Mouse (Mus musculus): ENCODE measurements around the gene Epha5. TPM values are rescaled to one million over a fixed set of nuclear protein-coding genes. Genes with fewer than 3 reads are reported as not detected.

The Epha5 gene
- polyA plus RNA-seq, 1 experiment from 2014 or later, result 1.0 TPM

GRCm38 (mm10) chr5:84142138-84142537, 275.0 kb downstream of the Epha5 start:
- Histone ChIP-seq H3K4me1 (replicated peaks) (no peaks in the 10 kb centered on the region), H3K27ac (ENCODE audit: poor library complexity, severe bottlenecking) (no peak overlapping the region), H3K27me3 (replicated peaks) (no peaks in the 10 kb centered on the region), H3K4me3 (no peak overlapping the region), H3K36me3 (no peaks in the 10 kb centered on the region), H3K4me2 (no peak overlapping the region), H3K9ac (no peak overlapping the region), H3K9me3 (replicated peaks) (no peaks in the 10 kb centered on the region)
- WGBS, result 45% methylated on average over 4 of the region's 4 CpGs
- ATAC-seq (ENCODE audit: insufficient number of reproducible peaks, low FRiP score), result no peak

DNA sequence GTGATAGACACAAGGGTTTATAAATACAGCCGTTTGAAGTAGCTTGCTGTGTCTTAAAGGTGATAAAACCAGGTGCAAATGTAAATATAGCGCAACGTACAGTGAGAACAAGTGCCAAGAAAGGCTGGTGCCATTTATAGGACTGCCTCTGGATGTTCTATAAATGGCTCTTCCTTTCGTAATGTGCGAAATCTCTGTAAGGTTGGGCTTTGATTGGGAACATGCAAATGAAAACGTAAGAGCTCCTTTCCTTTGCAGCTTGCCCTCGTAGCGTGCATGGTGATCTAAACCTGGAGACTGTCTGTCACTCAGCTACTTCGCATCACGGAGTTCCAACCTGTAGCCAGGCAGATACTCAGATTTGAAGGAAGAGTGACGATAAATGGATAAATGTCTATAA, 321.2 kb downstream of the Epha5 start:
- H3K9ac ChIP-seq, result no peak overlapping the region
- H3K9me3 ChIP-seq (replicated peaks), result no peaks in the 10 kb centered on the region
- no peak overlapping the region; the same call in 1 of the 2 replicates for H3K4me3 ChIP-seq
- H3K4me1 ChIP-seq (replicated peaks), result no peaks in the 10 kb centered on the region
- peak overlapping the region; percentile 48 for H3K4me2 ChIP-seq
- ATAC-seq (ENCODE audit: insufficient number of reproducible peaks, low FRiP score), result no peak
- no peaks in the 10 kb centered on the region for H3K27me3 ChIP-seq (replicated peaks)
- no peak overlapping the region for H3K27ac ChIP-seq (ENCODE audit: poor library complexity, severe bottlenecking)
- H3K36me3 ChIP-seq, result no peaks in the 10 kb centered on the region
- 53% methylated on average over 11 of the region's 11 CpGs for WGBS

DNA sequence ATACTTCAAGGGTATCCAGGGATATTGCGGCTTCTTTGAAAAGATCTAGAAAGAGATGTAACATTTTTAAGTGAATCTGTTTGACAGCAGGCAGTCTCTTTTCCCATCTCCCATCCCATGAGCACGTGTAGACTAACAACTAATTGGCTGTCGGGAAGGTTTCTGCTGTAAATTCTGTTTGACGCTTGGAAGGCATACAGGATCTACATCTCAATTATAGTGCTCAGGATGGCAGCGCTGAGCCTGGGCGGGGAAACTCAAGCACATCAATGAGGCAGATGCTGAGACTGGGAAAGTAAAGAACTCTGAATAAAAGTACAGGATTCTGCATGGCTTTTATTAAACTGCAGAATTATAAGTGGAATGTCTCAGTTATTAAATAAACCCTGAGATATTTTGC, 335.9 kb downstream of the Epha5 start:
- H3K27ac ChIP-seq (ENCODE audit: poor library complexity, severe bottlenecking), result no peak overlapping the region
- H3K4me3 ChIP-seq, result no peak overlapping the region
- no peaks in the 10 kb centered on the region for H3K36me3 ChIP-seq
- no peak overlapping the region for H3K9ac ChIP-seq
- no peak overlapping the region for H3K4me2 ChIP-seq
- H3K9me3 ChIP-seq (replicated peaks), result no peaks in the 10 kb centered on the region
- no peak for ATAC-seq (ENCODE audit: insufficient number of reproducible peaks, low FRiP score)
- no peaks in the 10 kb centered on the region for H3K27me3 ChIP-seq (replicated peaks)
- WGBS, result 67% methylated on average over 6 of the region's 6 CpGs
- H3K4me1 ChIP-seq (replicated peaks), result no peaks in the 10 kb centered on the region

- 79% methylated on average over 7 of the region's 7 CpGs for WGBS
Measured at GRCm38 (mm10) chr5:84070976-84071375, 346.2 kb downstream of the Epha5 start.

GRCm38 (mm10) chr5:84053880-84054279, 363.3 kb downstream of the Epha5 start:
- Histone ChIP-seq H3K27ac (ENCODE audit: poor library complexity, severe bottlenecking) (no peak overlapping the region), H3K9ac (no peak overlapping the region), H3K9me3 (replicated peaks) (no peaks in the 10 kb centered on the region), H3K27me3 (replicated peaks) (no peaks in the 10 kb centered on the region), H3K4me3 (no peak overlapping the region), H3K4me2 (no peak overlapping the region), H3K36me3 (no peaks in the 10 kb centered on the region), H3K4me1 (replicated peaks) (no peaks in the 10 kb centered on the region)
- no peak for ATAC-seq (ENCODE audit: insufficient number of reproducible peaks, low FRiP score)
- WGBS, result 75% methylated on average over 2 of the region's 2 CpGs

More at GRCm38 (mm10) chr5:84070976-84071375, 346.2 kb downstream of the Epha5 start:
- no peak for ATAC-seq (ENCODE audit: insufficient number of reproducible peaks, low FRiP score)
- H3K27me3 ChIP-seq (replicated peaks), result no peaks in the 10 kb centered on the region
- no peak overlapping the region for H3K4me3 ChIP-seq
- no peaks in the 10 kb centered on the region for H3K4me1 ChIP-seq (replicated peaks)
- H3K4me2 ChIP-seq, result no peak overlapping the region
- no peak overlapping the region for H3K9ac ChIP-seq
- H3K9me3 ChIP-seq (replicated peaks), result no peaks in the 10 kb centered on the region
- no peaks in the 10 kb centered on the region for H3K36me3 ChIP-seq
- no peak overlapping the region for H3K27ac ChIP-seq (ENCODE audit: poor library complexity, severe bottlenecking)

- Histone ChIP-seq H3K36me3 (no peaks in the 10 kb centered on the region), H3K27ac (ENCODE audit: poor library complexity, severe bottlenecking) (no peak overlapping the region)
Measured at GRCm38 (mm10) chr5:84037250-84037963, 379.8 kb downstream of the Epha5 start.

More at GRCm38 (mm10) chr5:84037250-84037963, 379.8 kb downstream of the Epha5 start:
- H3K4me3 ChIP-seq, result no peak overlapping the region
- no peaks in the 10 kb centered on the region for H3K27me3 ChIP-seq (replicated peaks)
- H3K9ac ChIP-seq, result no peak overlapping the region
- no peaks in the 10 kb centered on the region for H3K4me1 ChIP-seq (replicated peaks)
- no peaks in the 10 kb centered on the region for H3K9me3 ChIP-seq (replicated peaks)
- H3K4me2 ChIP-seq, result no peak overlapping the region
- no peak for ATAC-seq (ENCODE audit: insufficient number of reproducible peaks, low FRiP score)
- 87% methylated on average over 1 of the region's 1 CpGs for WGBS
